Mouse (Mus musculus) ES-Bruce4 (cell line): ENCODE measurements around the gene Brat1. TPM values are rescaled to one million over a fixed set of nuclear protein-coding genes. Genes with fewer than 3 reads are reported as not detected.

Experiments used
- H3K27ac ChIP-seq: 2 replicates; pipeline ENCODE4 v1.5.1; 2012; ENCODE audit warnings: low read length, inconsistent platforms; ENCODE audit not compliant: insufficient read depth
- H3K27me3 ChIP-seq: 2 replicates; pipeline ENCODE4 v1.6.1; 2012; ENCODE audit warnings: mild to moderate bottlenecking, low read length, inconsistent platforms; ENCODE audit not compliant: control insufficient read depth, poor library complexity, insufficient read depth, severe bottlenecking
- H3K36me3 ChIP-seq: 2 replicates; pipeline ENCODE4 v1.6.1; 2012; ENCODE audit warnings: inconsistent platforms, mild to moderate bottlenecking, low read length, moderate library complexity; ENCODE audit not compliant: control insufficient read depth, poor library complexity, insufficient read depth, severe bottlenecking
- H3K4me1 ChIP-seq: one replicate; pipeline ENCODE4 v1.8.1; 2011; ENCODE audit warnings: low read length; ENCODE audit not compliant: control insufficient read depth, insufficient read depth
- H3K4me3 ChIP-seq: 2 replicates; pipeline ENCODE4 v1.5.1; 2011; ENCODE audit warnings: low read depth, mild to moderate bottlenecking, low read length
- H3K9ac ChIP-seq: 2 replicates; pipeline ENCODE4 v1.6.1; 2012; ENCODE audit warnings: low read depth, mild to moderate bottlenecking, inconsistent platforms; ENCODE audit not compliant: poor library complexity, severe bottlenecking
- H3K9me3 ChIP-seq: replicated peaks from 2 replicates; pipeline ENCODE4 v1.6.1; 2012; ENCODE audit warnings: mild to moderate bottlenecking, low read length, inconsistent platforms; ENCODE audit not compliant: control insufficient read depth, poor library complexity, insufficient read depth, severe bottlenecking
- CTCF ChIP-seq: IDR thresholded peaks from one replicate; pipeline ENCODE4 v1.8.1; 2011; ENCODE audit warnings: low read depth, low read length
- EP300 ChIP-seq: IDR thresholded peaks from 2 replicates; pipeline ENCODE4 v1.6.1; 2011; ENCODE audit warnings: low read depth, low read length; ENCODE audit not compliant: insufficient read depth
- POLR2A ChIP-seq: IDR thresholded peaks from one replicate; pipeline ENCODE4 v1.8.1; 2011; ENCODE audit warnings: low read length; ENCODE audit not compliant: insufficient read depth
- polyA plus RNA-seq: library from polyadenylated mRNA; stranded (reverse); fragments of >200 nt; gene quantifications from 2 replicates; pipeline ENCODE4 v1.2.4, GENCODE M21; 2011; ENCODE audit warnings: low read depth; ENCODE audit not compliant: missing spikeins, insufficient read depth, insufficient read length

Brat1 gene
- polyA plus RNA-seq, 1 experiment = 9.3 TPM

DNA sequence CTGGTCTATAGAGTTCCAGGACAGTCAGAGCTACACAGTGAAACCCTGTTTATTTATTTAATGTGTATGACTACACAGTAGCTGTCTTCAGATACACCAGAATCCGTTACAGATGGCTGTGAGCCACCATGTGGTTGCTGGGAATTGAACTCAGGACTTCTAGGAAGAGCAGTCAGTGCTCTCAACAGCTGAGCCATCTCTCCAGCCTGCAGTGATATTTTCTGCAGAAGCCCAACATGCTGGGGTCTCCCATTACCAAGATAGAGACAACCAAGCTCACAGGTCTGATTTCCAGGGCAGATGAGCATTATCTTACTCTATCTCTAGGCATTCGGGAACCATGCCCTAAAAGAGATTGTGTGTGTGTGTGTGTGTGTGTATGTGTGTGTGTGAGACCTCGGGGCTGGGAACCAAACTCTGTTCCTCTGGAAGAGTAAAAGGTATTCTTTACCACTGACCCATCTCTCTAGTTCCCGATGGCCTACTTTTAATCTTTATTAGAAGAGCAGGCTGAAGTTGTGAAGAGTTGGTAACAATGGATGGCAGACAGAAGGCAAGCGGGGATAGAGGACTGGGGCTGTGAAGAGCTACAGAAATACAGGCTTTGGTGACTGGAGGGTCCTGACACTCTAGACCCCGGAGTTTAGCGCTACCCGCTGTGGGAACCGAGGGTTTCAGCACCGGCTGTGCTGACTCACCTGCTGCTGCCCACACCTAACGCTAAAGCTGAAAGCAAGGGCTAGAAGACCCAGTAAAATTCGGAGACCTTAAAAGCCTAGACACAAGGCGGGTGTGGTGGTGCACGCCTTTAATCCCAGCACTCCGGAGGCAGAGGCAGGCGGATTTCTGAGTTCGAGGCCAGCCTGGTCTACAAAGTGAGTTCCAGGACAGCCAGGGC, 1.1 kb upstream of the Brat1 start:
- Histone ChIP-seq H3K27ac (peak overlapping the region; percentile 86), H3K9ac (peak overlapping the region; percentile 45), H3K4me1 (peaks cover 3% of the 10 kb centered on the region), H3K36me3 (no peaks in the 10 kb centered on the region), H3K4me3 (peak overlapping the region; percentile 83), H3K27me3 (no peaks in the 10 kb centered on the region), H3K9me3 (no peaks in the 10 kb centered on the region)
- no peak for TF ChIP-seq EP300
- TF ChIP-seq CTCF = no peak
- TF ChIP-seq POLR2A = no peak

DNA sequence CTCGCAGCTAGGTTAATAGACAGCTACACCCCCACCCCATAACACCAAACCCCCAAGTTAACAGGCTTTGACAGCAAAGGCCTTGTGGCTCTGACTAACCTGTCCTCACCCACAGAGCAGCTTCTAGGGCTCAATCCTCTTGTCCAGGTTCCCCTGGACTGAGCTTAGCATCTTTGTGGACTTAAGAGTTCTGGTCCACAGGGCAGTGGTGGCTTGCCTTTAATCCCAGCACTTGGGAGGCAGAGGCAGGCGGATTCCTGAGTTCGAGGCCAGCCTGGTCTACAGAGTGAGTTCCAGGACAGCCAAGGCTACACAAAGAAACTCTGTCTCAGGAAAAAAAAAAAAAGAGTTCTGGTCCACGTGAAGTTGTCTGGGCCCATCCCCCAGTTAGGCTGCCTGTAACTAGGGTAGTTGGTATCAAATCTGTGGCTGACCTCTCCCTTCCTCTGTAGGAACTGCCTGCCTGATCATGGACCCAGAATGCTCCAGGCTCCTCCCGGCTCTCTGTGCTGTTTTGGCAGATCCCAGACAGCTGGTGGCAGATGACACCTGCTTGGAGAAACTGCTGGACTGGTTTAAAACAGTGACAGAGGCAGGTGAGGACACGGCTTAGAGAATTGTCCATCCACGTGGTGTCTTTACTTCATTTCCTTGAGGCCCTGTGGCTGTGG, 825 bp downstream of the Brat1 start:
- peak overlapping the region; percentile 74 for H3K9ac ChIP-seq
- no peaks in the 10 kb centered on the region for H3K27me3 ChIP-seq
- TF ChIP-seq CTCF = no peak
- no peak for TF ChIP-seq EP300
- TF ChIP-seq POLR2A = no peak
- no peaks in the 10 kb centered on the region for H3K4me1 ChIP-seq
- H3K36me3 ChIP-seq = no peaks in the 10 kb centered on the region
- H3K9me3 ChIP-seq = no peaks in the 10 kb centered on the region
- peak overlapping the region; percentile 81 for H3K4me3 ChIP-seq
- H3K27ac ChIP-seq = no peak overlapping the region; the same call in 1 of the 2 replicates

GRCm38 (mm10) chr5:140710315-140710714, 5.5 kb downstream of the Brat1 start:
- H3K27me3 ChIP-seq = no peaks in the 10 kb centered on the region
- no peaks in the 10 kb centered on the region for H3K4me1 ChIP-seq
- no peak overlapping the region for H3K4me3 ChIP-seq
- H3K9me3 ChIP-seq = no peaks in the 10 kb centered on the region
- H3K36me3 ChIP-seq = peaks cover 2% of the 10 kb centered on the region; the same call in 1 of the 2 replicates
- no peak overlapping the region for H3K27ac ChIP-seq
- TF ChIP-seq CTCF = no peak
- TF ChIP-seq POLR2A = no peak
- TF ChIP-seq EP300 = no peak
- H3K9ac ChIP-seq = no peak overlapping the region

- Histone ChIP-seq H3K4me1 (no peaks in the 10 kb centered on the region), H3K36me3 (peaks cover 2% of the 10 kb centered on the region; the same call in 1 of the 2 replicates), H3K27ac (no peak overlapping the region), H3K9ac (no peak overlapping the region), H3K4me3 (no peak overlapping the region), H3K9me3 (no peaks in the 10 kb centered on the region), H3K27me3 (no peaks in the 10 kb centered on the region)
- TF ChIP-seq CTCF (peak; percentile 9), EP300 (no peak)
Measured at GRCm38 (mm10) chr5:140711040-140711439, 6.2 kb downstream of the Brat1 start.

GRCm38 (mm10) chr5:140720773-140721172, 16.0 kb downstream of the Brat1 start:
- no peaks in the 10 kb centered on the region for H3K9me3 ChIP-seq
- no peak overlapping the region for H3K27ac ChIP-seq
- TF ChIP-seq POLR2A (no peak), EP300 (no peak), CTCF (no peak)
- peaks cover 6% of the 10 kb centered on the region; the same call in 1 of the 2 replicates for H3K36me3 ChIP-seq
- H3K4me1 ChIP-seq = no peaks in the 10 kb centered on the region
- no peak overlapping the region for H3K4me3 ChIP-seq
- H3K27me3 ChIP-seq = no peaks in the 10 kb centered on the region
- H3K9ac ChIP-seq = no peak overlapping the region

DNA sequence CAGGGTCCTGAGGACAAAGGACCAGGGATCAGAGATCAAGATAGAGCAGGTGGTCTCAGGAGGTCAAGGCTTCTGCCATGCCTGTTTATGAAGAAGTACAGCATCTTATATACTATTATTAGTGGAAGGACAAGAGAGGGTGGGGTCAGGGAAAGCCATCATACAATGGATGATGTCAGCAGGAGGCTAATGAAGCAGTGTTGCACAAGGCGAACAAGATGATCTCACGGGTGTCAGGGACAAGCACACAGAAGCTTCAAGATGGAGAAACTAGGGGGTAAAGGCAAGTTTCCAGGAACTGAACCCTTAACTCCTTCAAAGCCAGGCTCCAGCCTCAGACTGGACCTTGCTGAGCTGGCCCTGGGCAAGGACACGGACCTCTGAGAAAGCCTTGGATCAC, 17.3 kb downstream of the Brat1 start:
- H3K27me3 ChIP-seq = no peaks in the 10 kb centered on the region
- no peak overlapping the region for H3K4me3 ChIP-seq
- no peak overlapping the region for H3K9ac ChIP-seq
- no peak overlapping the region for H3K27ac ChIP-seq
- no peaks in the 10 kb centered on the region for H3K9me3 ChIP-seq
- no peaks in the 10 kb centered on the region for H3K4me1 ChIP-seq
- H3K36me3 ChIP-seq = peaks cover 6% of the 10 kb centered on the region; the same call in 1 of the 2 replicates
- TF ChIP-seq POLR2A (no peak), EP300 (no peak), CTCF (no peak)
